Mouse (Mus musculus) brain, embryonic 14.5 days (tissue): Measurements from ENCODE around the gene Fam126b.

Experiments used
- CTCF ChIP-seq: fragments of 200-500 bp; IDR thresholded peaks from 2 replicates; pipeline ENCODE4 v1.5.1; 2012; ENCODE audit warnings: inconsistent platforms, mild to moderate bottlenecking, moderate library complexity, borderline replicate concordance; ENCODE audit not compliant: insufficient read depth, insufficient read length; ENCODE audit errors: extremely low read depth
- POLR2A ChIP-seq: fragments of 200-500 bp; IDR thresholded peaks from 2 replicates; pipeline ENCODE4 v1.6.1; 2012; ENCODE audit warnings: mild to moderate bottlenecking, inconsistent platforms, borderline replicate concordance; ENCODE audit not compliant: poor library complexity, insufficient read depth, insufficient read length, severe bottlenecking; ENCODE audit errors: extremely low read depth

DNA sequence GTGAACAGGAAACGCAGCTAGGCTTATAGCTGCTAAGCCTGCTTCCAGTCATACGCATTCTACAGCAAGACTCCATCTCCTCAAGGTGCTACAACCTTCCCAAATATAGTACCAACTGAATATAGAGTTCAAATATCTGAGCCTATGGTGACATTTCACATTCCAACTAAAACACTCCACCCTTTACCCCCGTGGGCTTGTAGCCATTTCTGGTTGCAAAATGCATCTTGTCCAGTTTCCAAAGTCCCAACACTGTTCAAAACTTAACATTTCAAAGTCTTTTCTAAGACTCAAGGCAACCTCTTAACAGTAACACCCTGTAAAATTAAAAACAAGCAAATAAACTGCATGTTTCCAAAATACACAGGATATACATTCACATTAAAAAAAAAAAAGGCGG, 29.0 kb upstream of the Fam126b start:
- TF ChIP-seq POLR2A (no peak), CTCF (no peak)
